Mouse (Mus musculus): ENCODE results near the gene Lrrc55. TPM values are rescaled to one million over a fixed set of nuclear protein-coding genes. Genes with fewer than 3 reads are reported as not detected.

The Lrrc55 gene
- total RNA-seq, 4 experiments from 2014 or later = 0.24 to 0.63 (median 0.31) TPM

GRCm38 (mm10) chr2:85172071-85172762, 24.8 kb downstream of the Lrrc55 start:
- DNase-seq (ENCODE audit: low spot score in 2 of 2) = peak; percentile 44 to 60

GRCm38 (mm10) chr2:85168327-85168726, 28.7 kb downstream of the Lrrc55 start:
- DNase-seq (ENCODE audit: low spot score in 2 of 2) = no peak

GRCm38 (mm10) chr2:85167624-85168023, 29.4 kb downstream of the Lrrc55 start:
- DNase-seq (ENCODE audit: low spot score in 2 of 2) = no peak

- DNase-seq (ENCODE audit: low spot score in 2 of 2) = no peak
These were observed 33.5 kb downstream of the Lrrc55 start for GRCm38 (mm10) chr2:85163311-85164047.

GRCm38 (mm10) chr2:85161638-85162093, 35.3 kb downstream of the Lrrc55 start:
- no peak for DNase-seq (ENCODE audit: low spot score in 2 of 2)

- no peak for DNase-seq (ENCODE audit: low spot score in 2 of 2)
These were observed 35.9 kb downstream of the Lrrc55 start for GRCm38 (mm10) chr2:85160901-85161637.

GRCm38 (mm10) chr2:85157382-85157781, 39.6 kb downstream of the Lrrc55 start:
- no peak for DNase-seq (ENCODE audit: low spot score in 2 of 2)

GRCm38 (mm10) chr2:85156136-85156535, 40.9 kb downstream of the Lrrc55 start:
- DNase-seq (ENCODE audit: low spot score in 2 of 2) = no peak

GRCm38 (mm10) chr2:85155334-85155733, 41.7 kb downstream of the Lrrc55 start:
- DNase-seq (ENCODE audit: low spot score in 2 of 2) = no peak

- DNase-seq (ENCODE audit: low spot score in 2 of 2) = no peak
These were observed 45.8 kb downstream of the Lrrc55 start for GRCm38 (mm10) chr2:85151233-85151632.

- no peak for DNase-seq (ENCODE audit: low spot score in 2 of 2)
These were observed 46.6 kb downstream of the Lrrc55 start for GRCm38 (mm10) chr2:85150373-85150772.

GRCm38 (mm10) chr2:85147481-85147880, 49.5 kb downstream of the Lrrc55 start:
- DNase-seq (ENCODE audit: low spot score in 2 of 2) = no peak

GRCm38 (mm10) chr2:85145346-85145745, 51.7 kb downstream of the Lrrc55 start:
- no peak for DNase-seq (ENCODE audit: low spot score in 2 of 2)

GRCm38 (mm10) chr2:85144908-85145307, 52.1 kb downstream of the Lrrc55 start:
- no peak for DNase-seq (ENCODE audit: low spot score in 2 of 2)

GRCm38 (mm10) chr2:85140833-85141232, 56.2 kb downstream of the Lrrc55 start:
- DNase-seq (ENCODE audit: low spot score in 2 of 2) = no peak

GRCm38 (mm10) chr2:85139846-85140245, 57.2 kb downstream of the Lrrc55 start:
- no peak for DNase-seq (ENCODE audit: low spot score in 2 of 2)

- no peak for DNase-seq (ENCODE audit: low spot score in 2 of 2)
These were observed 57.6 kb downstream of the Lrrc55 start for GRCm38 (mm10) chr2:85139393-85139792.

- DNase-seq (ENCODE audit: low spot score in 2 of 2) = no peak
These were observed 58.9 kb downstream of the Lrrc55 start for GRCm38 (mm10) chr2:85138143-85138542.

GRCm38 (mm10) chr2:85137601-85138140, 59.3 kb downstream of the Lrrc55 start:
- no peak for DNase-seq (ENCODE audit: low spot score in 2 of 2)

GRCm38 (mm10) chr2:85136831-85137520, 60.0 kb downstream of the Lrrc55 start:
- no peak for DNase-seq (ENCODE audit: low spot score in 2 of 2)

- DNase-seq (ENCODE audit: low spot score in 2 of 2) = no peak
These were observed 60.9 kb downstream of the Lrrc55 start, which contains the start of gene Aplnr for GRCm38 (mm10) chr2:85136089-85136488. Gene Aplnr, plus strand, starts transcription at chr2:85136225.
